Mouse (Mus musculus) frontal cortex, postnatal 10 days (tissue): Measurements from ENCODE around the gene Adgrb2.

Experiments
- DNase-seq, 2 experiments: peaks; one replicate each; pipeline ENCODE4 v3.0.0; 2022; ENCODE audit warnings: low spot score in 2 of 2, mixed read lengths in 1 of 2

Gene Adgrb2

DNA sequence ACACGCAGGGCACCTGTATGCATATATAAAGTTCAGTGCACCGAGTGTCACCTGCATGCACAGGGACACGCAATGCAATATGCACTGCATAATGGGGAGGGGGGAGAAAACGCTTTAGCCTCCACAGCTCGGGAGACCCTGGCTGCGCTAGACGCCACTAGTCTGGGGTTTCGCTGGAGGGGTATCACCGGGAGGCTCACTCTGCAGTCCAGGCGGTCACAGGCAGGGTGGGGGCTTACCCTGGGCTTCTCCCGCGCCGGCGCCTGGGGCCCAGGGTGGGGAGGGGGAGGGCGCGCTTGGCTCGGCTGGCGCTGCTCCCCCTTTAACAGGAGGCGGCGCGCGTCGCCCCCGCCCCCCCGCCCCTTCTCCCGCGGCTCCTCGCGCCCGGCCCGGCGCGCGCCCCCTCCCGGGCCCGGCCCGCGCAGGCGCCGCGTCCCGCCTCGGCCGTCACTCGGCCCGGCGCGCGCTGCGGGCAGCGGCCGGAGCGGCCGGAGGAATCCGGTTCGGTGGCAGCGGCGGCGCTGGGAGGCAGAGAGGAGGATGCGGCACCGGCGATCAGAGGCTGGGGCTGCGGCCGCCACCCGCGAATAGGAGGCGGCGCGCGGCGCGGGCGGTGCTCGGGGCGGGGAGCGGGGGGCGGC is at the start of gene Adgrb2:
Gene Adgrb2, plus strand, starts transcription at position 450 of the 641 bp plus-strand sequence.
- DNase-seq, result no peak

DNA sequence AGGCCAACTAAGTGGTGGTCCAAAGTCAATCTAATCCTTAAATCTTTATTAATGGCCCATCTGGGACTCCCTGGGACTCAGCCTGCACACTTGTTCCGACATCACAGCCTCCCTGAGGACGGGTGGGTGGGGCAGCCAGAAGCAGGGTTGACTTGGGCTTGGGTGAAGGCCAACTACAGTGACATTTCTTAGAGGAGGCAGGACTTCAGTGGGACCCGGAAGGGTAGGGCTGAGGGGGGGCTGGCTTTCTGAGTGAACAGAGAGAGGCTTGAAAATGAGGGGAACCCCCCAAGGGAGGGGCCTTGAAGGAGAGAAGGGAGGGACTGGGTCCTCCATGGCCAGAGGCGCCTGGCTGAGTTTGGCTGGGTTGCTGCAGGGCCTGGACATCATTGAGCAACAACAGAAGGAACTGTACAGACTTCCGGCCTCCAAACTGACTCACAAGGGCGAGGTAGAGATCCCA is 33.3 kb upstream of the Adgrb2 start:
- no peak for DNase-seq

GRCm38 (mm10) chr4:129952241-129952810 is 32.3 kb upstream of the Adgrb2 start:
- DNase-seq, result no peak

DNA sequence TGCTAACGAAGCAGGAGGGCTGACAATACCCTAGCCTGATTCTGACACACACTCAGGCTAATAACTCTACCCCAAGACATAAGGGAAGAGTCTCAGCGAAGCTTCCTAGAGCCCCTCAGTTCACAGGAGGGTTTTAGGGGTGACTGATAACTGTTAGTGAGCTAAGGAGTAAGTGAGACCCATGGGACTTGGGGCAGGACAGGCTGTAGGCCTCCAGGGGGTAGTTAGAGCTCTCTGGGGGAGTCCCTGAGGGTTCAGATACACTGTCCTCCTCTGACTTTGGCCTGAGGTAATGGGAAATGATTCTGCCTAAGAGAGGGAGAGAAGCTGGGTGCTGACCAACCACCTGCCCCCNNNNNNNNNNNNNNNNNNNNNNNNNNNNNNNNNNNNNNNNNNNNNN is 30.1 kb upstream of the Adgrb2 start:
- DNase-seq, result no peak

DNA sequence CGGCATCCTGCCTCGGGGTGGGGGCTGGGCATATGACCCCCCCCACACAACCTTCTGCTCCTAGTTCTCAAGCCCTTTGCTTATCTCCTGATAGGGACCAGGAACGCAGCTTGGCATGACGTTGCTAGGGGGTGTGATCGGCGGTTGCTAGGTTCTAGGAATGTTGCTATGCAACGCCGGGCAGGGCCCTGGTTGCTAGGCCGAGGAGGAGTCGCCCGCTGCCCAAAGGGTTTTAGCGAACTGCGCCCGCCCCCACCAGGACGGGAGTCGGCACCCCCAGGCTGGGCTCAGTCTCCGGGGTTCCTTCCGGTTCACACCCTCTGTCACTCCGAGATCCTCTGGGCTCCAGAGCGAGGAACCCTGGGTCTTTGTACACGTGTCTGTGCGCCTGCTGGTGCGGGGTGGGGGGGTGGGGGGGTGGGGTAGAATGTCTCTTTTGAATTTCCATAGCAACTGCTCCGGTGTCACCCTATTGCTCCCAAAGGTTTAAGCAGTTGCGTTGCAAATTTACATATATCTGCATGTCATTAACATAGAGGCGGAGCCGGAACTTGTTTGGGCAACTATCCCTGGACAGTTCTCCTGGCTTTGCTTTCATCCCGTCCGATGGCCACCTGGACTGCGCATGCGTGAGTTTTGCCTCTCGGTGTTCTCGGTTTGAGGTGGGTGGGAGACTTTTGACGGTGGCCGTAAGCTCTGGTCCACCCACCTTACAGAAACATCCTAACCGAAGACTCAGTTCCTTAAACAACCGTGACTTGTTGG is 24.3 kb upstream of the Adgrb2 start:
- DNase-seq, result peak; percentile 82 to 85

DNA sequence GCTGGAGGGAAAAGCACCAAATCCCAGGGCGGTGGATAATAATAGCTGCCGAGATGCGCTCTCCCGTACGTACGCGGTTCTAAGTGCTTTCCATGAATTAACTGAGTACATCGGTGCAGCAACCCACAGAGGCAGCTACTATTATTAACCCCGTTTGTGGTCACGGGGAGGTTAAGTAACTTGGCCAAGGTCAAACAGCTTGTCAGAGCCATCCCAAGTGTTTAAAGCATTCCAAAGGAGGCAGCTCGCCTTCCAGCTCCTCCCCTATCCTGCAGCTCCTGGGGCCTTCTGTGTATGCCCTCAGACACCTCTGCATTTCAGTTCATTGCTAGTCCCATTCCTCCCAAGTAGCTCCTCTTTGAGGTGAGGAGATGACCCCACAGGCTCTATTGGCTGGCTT is 19.4 kb upstream of the Adgrb2 start:
- no peak for DNase-seq

- no peak for DNase-seq
These were observed 18.5 kb upstream of the Adgrb2 start for GRCm38 (mm10) chr4:129966201-129966600.

DNA sequence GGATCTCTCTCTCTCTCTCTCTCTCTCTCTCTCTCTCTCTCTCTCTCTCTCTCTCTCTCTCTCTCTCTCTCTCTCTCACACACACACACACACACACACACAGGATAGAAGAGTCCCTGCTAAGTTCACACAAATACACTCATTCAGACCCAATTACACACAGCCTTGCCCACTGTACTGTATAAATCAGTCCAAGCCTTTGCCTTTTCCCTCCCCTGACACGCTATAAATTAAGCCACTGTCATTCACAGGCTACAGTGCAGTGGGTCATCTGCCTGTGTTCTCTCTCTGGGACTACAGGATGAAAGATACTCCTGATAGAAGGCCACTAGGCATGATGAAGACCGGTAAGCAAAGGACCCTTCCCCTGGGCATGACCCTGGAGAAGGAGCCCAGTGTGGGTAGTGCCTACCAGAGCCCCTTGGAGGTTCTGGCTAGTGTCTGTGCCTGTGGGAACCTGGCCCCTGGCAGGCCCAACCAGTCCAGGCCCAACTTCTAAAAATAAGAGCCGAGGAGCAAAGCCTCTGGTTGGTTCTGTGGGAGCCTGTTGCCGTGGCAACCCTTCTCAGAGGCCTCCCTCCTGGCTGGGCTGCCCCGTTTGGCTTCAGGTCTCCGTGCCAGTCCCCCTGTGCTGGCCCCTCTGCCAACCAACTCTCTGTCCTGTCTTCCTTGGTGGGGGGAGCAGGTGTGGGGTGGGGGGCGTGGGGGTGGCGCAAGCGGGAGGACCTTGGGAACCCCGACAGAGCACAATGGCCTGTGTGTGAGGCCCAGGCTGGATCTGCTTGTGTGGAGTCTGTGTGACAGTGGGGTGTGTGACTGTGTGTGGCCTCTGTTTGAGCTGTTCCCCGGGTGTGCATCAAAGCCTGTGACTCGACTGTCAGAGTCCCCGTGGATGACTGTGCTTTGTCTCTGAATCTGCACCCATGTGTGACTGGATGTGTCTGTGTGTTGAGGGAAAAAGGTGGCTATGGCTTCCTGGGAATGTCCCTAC is 17.4 kb upstream of the Adgrb2 start:
- peak; percentile 73 to 75 for DNase-seq

- DNase-seq, result no peak
These were observed 14.5 kb upstream of the Adgrb2 start for GRCm38 (mm10) chr4:129970168-129970567.

DNA sequence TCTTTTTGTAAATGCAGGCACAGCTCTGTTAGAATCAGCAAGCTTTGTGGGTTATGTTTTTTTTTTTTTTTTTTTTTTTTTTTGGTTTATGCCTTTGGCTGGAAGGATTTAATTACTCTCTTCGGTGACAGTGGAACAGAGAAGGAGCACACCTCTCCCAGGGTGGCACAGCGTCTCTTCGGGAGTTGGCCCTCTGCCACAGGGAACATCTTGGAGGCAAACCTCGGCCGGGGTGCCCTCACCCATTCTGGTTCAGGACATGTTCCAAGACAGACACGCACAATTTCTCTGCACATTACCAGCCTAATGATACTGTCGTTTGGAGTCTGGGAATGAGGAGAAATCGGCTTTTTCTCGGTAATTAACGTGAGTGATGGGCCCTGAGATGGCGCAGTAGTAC is 13.8 kb upstream of the Adgrb2 start:
- no peak for DNase-seq

DNA sequence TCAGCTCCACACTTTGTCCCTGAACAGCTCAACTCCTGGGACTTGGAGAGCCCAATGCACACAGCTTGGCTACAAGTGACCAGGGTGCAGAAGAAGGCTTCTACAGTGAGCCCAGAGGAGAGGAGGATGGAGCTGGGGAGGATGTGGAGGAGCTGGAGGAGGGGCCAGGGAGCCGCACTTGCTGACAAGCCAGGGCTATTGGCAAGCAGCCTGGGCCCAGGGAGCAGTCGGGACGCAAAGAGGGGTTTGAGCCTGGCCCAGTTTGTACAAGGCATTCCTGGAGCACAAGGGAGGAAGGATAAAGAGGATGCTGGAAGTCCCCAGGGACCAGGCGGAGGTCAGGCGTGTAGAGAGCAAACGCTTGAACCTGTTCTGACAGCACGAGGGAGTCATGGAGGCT is 12.7 kb upstream of the Adgrb2 start:
- no peak for DNase-seq

DNA sequence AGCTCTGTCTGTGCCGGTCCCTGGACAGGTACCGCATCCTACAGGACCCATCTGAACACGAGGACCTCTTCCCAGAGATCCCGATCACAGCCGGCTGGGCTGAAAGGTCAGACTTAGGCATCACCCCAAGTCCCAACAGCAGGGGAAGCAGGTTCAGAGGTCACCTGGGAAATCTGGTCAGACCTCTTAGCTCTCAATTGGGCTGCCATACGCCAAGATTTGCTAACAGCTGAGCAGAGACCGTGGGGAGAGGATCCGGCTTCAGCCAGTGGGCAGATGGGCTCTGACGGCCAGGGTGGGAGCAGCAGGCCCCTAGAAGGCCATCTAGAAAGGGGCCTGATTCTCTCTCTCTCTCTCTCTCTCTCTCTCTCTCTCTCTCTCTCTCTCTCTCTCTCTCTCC is 10.4 kb upstream of the Adgrb2 start:
- DNase-seq, result no peak

GRCm38 (mm10) chr4:129977256-129977655 is 7.4 kb upstream of the Adgrb2 start:
- no peak for DNase-seq

GRCm38 (mm10) chr4:129978227-129978626 is 6.4 kb upstream of the Adgrb2 start:
- DNase-seq, result no peak

GRCm38 (mm10) chr4:129978930-129979329 is 5.7 kb upstream of the Adgrb2 start:
- DNase-seq, result no peak

DNA sequence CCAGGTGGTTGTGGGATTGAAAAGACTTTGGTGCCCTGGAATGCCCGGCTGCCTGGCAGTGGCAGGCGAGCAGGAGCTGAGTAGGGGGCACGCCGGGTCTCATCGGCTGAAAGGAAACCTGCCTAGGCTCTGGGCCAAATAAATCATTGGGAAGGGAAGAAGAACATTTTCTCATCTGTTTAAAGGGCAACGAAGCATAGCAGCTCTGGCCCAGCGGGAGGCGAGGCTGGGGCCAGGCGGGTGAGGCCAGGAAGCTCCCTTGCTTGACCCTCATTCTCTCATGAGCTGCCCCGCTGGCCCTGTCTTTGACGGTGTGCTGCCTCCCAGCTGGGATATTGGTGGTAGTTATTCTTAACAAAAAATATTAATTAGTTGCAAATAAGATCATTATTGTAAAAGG is 3.0 kb upstream of the Adgrb2 start:
- no peak for DNase-seq

DNA sequence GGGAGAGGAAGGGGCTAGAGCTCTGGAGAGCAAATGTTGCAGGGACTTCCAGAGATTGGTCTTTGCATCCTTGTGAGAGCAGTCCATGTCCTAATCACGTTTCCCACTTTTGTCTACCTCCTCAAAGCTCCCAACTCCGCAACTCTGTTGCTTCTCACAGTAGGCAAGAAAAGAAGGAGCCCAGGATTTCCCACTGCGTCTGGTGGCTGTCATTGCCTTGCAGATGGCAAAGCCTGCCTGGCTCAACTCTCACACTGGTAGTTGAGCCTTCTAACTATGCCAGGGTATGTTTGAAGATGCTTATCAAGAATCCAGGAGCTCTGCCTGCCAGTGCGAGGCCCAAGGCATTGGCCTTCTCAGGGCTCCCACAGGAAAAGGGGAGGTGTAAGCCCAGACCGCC is 1.6 kb upstream of the Adgrb2 start:
- no peak for DNase-seq

- peak; percentile 85 to 89 for DNase-seq
These were observed 778 bp upstream of the Adgrb2 start for GRCm38 (mm10) chr4:129983764-129984420.

DNA sequence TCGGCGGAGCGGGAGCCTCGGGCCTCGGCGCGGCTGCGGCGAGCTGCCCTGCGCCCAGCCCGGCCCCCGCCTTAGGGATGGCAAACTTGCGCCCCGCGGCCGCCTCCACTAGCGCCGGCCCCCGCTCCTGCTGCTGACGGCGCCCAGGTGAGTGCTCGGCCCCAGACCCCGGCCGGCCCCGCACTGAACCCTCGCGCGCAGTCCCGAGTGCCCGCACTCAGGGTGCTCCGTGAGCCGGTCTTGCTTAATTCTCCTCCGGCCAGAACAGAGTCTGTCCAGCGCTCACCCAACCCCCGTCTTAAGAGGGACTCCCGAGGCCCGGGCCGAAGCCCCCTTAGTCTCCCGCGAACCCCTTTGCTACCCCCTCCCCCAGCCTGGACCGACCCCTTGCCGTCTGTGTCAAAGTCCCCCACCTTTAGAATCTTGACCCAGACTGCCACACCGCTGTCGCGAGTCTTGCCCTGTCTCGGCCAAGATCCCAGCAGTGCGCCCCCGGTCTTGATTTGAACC is 546 bp downstream of the Adgrb2 start:
- DNase-seq, result no peak

GRCm38 (mm10) chr4:129985671-129986441 is 1.2 kb downstream of the Adgrb2 start:
- peak; percentile 84 for DNase-seq
